Mouse (Mus musculus) spleen, postnatal 10 days (tissue): ENCODE measurements around the gene Zwilch.
"Not testable (repeated sequence)": the region's sequence is repeated elsewhere in the genome, so short reads cannot be mapped to it uniquely, and the experiment has no call there.

Source experiments
- DNase-seq, 2 experiments: peaks; one replicate each; pipeline ENCODE4 v3.0.0; 2021 to 2022; ENCODE audit warnings: low spot score in 2 of 2

Zwilch gene

GRCm38 (mm10) chr9:64172816-64173665 is at the start of gene Zwilch, which contains the start of gene Rpl4:
Gene Zwilch, minus strand, starts transcription at chr9:64173104.
Gene Rpl4, plus strand, starts transcription at chr9:64173375.
- DNase-seq: peak; percentile 89 to 90

GRCm38 (mm10) chr9:64222098-64222497 is 49.2 kb upstream of the Zwilch start:
- no peak for DNase-seq

DNA sequence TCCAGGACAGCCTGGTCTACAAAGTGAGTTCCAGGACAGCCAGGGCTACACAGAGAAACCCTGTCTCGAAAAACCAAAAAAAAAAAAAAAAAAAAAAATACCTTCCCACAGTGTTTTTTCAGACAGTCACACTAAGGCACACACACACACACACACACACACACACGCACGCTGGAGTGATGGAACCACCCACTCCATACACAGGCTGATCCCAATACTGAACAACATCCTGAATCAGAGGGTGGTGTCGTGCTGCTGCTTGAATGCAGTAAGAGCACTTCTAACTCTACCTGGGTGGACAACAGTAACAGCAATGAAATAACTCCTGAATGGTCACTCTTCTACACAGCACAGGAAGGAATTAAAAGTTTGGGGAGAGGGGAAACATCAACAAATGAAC is 48.6 kb upstream of the Zwilch start:
- DNase-seq: no peak

- no peak for DNase-seq
Measured at GRCm38 (mm10) chr9:64220603-64221002, 47.7 kb upstream of the Zwilch start.

- DNase-seq: no peak
Measured at GRCm38 (mm10) chr9:64219772-64220420, 47.0 kb upstream of the Zwilch start.

- DNase-seq: no peak
Measured at GRCm38 (mm10) chr9:64219305-64219704, 46.4 kb upstream of the Zwilch start.

DNA sequence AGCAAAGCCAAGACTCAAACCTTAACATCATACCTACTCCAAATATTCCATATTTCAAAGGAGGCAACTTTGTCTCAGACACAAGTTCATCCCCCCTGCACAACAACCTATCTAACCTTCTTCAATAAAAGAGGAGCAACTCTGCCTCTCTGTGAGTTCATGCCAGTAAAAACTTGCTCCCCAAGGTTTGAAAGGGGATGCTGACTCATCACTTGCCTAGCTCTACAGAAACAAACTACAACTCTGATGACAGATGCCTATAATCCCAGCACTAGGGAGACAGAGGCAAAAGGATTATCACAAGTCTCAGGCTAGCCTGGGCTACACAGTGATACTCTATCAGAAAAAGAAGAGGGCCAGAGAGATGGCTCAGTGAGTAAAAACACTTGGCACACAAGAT is 45.0 kb upstream of the Zwilch start:
- DNase-seq: no peak

- DNase-seq: no peak
Measured at GRCm38 (mm10) chr9:64216641-64217040, 43.7 kb upstream of the Zwilch start.

DNA sequence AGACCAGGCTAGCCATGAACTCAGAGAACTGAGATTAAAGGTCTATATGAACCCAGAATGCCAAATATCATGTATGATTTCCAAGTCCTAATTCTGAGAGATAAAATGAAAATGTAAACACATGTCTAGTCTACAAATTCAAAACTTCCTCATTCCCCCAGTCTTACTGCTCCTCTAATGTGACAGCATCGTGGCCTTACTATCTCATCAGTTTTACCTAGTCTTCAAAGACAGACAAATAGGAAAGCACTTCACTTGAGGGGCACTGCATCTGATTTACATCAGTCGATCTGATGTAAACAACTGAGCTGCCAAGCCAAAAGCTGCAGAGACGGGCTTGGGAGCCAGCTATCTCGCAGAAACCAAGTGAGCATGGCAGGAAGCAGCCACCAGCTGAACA is 43.2 kb upstream of the Zwilch start:
- no peak for DNase-seq

DNA sequence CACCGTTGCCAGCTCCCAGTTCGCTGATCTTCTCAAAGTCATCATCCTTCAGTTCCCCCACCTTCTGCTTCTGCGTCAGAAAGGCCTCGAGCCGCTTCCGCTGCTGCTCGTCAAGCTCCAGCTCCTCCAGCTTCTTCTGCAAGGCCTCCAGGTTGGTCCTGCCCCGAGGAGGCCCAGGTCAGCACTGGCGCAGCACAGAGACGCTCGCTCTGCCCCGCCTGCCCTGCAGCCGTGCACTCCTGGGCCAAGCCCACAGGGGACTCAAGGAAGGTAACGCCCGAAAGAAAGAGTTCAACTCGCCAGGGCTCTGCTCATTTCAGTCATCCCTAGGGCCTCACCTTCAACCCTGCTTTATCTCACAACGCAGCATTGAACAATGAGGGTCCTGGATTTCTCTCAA is 41.5 kb upstream of the Zwilch start:
- DNase-seq: no peak

DNA sequence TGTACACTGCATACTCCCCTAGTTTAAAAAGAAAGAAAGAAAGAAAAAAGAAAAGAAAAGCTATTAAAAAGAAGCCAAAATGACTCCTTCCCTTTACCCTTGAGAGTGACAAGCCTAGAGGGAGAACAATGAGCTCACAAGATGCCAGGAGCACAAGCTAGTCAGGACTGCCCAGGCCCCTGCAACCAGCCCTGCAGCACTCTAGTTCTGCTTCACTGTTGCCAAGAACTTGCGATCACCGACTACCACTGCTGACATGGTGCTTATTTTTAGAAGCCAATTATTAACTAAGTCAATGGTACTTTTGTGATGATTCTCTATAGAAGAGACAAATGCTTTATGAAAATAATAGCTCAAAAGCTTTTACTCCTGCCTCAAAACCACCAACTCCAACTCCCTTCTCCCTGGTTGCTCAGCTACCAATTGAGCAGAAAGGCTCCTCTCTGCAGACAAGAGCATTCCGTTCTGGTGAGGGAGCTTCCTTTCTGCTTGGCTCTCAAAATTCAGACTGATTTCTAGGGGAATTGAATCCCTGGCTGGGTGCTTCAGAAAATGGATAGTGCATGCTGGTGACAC is 34.7 kb upstream of the Zwilch start:
- DNase-seq: no peak

GRCm38 (mm10) chr9:64202866-64203265 is 30.0 kb upstream of the Zwilch start:
- no peak for DNase-seq

GRCm38 (mm10) chr9:64202331-64202730 is 29.4 kb upstream of the Zwilch start:
- DNase-seq: no peak

GRCm38 (mm10) chr9:64199897-64200296 is 27.0 kb upstream of the Zwilch start:
- no peak for DNase-seq

DNA sequence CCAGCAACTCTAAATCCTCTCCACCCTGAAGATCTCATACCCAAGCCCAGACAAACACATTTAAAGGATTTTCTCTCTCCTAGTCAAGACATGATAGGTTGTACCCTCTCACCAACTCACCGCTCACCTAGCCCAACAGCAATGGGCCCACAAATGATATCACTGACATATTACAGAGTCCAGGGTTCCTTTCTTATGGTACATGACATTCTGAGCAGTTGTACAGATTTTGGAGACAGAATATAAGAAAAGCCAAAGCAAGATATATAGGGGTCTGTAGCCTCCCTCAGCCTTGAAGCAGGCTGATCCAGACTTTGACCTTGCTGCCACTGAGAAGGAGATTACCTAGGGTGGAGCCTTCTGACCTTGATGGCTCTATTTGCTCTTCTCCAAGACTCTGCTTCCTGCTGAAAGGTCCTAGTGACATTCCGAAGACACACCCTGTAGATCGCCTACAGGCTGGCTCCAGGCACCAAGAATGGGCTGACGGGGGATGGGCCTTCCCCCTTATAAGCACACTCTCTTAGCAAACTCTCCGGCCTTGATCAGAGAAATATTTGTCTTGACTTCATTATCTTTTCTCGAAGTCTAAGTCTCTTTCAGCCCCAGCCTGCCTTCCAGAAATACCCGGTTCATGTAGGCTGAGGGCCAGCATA is 26.0 kb upstream of the Zwilch start:
- DNase-seq: not testable (repeated sequence)

GRCm38 (mm10) chr9:64198068-64198762 is 25.3 kb upstream of the Zwilch start:
- DNase-seq: no peak

DNA sequence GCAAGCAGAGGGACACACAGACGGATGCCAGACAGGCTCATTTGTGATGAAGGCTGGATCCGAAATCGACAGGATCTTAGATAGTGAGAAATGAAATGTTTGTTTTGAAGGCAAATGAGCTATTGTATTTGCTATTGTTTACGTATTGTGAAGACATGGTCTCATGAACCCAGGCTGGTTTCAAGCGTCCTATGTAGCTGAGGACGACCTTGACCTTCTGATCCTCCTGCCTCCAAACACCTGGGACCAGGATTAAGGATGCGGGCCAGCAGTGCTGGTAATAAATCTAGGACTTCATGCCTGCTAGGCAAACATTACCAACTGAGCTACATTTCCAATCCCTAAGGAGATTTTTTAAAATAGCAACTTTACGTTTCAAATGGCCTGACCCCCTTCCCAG is 24.6 kb upstream of the Zwilch start:
- DNase-seq: no peak

DNA sequence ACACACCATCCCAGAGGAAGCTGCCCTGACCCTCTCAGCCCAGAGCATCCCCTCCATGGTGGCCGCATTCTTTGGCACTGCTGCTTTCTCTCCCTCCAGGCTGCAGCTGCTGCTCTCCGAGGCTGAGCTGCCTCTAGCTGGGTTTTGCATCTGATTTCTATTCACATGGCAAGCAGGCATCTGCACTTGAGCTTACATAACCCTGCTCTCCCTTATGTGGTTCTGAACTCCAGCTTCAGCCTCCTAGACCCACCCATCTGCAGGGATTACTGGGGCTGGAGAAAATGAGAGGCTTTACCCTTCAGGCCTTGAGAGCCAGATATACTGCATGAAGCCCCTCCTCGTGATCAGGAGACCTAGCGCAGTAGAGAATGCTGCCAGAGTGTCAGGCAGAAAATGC is 22.6 kb upstream of the Zwilch start:
- no peak for DNase-seq

GRCm38 (mm10) chr9:64193879-64194278 is 21.0 kb upstream of the Zwilch start:
- DNase-seq: no peak

DNA sequence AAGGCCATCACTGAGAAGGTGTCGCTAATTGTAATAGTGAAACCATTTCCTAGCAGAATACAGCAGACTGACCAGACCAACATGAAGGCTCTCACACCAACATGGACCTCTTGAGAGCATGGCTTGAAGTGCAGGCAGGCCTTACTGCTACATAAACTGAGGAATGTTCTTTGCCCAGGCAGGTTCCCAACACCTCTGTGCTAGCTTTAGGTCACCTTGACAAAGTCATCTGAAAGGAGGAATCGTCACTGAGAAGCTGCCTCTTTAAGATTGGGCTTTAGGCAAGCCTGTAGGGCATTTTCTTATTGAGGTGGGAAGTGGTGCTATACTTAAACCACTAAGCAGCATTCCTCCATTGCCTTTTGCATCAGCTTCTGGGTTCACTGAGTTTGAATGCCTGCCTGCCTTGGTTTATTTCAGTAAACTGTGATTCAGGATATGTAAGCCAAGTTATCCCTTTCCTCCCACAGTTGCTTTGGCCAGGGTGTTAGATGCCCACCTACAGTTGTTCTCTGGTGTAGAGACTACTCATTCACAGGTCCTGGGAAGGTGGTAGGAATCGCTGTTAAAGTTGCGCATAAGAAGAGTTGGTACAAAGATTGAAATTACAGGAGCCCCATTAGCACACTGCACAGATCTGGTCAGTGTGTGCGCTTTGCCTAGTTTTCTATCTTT is 11.4 kb upstream of the Zwilch start:
- DNase-seq: no peak

DNA sequence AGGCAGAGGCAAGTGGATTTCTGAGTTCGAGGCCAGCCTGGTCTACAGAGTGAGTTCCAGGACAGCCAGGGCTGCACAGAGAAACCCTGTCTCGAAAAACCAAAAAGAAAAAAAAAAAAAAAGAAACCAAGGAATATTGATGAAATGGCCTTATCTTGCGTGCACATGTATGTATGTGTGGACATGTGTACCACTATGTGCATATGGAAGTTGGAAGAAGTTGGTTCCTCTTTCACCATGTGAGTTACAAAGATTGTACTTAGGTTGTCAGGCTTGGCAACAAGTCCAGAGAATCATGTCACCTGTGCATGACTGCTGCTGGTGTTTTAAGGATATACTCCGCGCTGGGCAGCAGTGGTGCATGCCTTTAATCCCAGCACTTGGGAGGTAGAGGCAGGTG is 10.4 kb upstream of the Zwilch start:
- not testable (repeated sequence) for DNase-seq
